Mouse (Mus musculus): ENCODE results near the gene Ddx46. TPM values are rescaled to one million over a fixed set of nuclear protein-coding genes. Genes with fewer than 3 reads are reported as not detected.
"Not testable (repeated sequence)": the region's sequence is repeated elsewhere in the genome, so short reads cannot be mapped to it uniquely, and the experiment has no call there.

Gene Ddx46
- polyA plus RNA-seq, 1 experiment from 2014 or later: 48.5 TPM

DNA sequence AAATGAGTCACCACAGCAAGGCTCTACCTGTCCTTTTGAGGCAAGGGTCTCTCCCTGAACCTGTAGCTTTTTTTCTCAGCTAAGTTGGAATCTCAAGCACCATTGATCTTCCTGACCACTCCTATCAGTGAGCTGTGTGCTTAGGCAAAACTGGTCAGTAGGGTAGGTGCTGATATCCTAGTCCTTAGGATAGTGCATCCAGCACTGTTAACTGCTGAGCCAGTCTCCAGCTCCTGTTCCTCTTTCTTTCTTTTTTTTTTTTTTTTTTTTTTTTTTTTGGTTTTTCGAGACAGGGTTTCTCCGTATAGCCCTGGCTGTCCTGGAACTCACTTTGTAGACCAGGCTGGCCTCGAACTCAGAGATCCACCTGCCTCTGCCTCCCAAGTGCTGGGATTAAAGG lies 61.2 kb downstream of the Ddx46 start:
- H3K27ac ChIP-seq (ENCODE audit: low read depth, low read length); H3K9me3 ChIP-seq (ENCODE audit: control insufficient read depth, low read length); H3K4me3 ChIP-seq (ENCODE audit: low read length); ATAC-seq (ENCODE audit: low FRiP score, low TSS enrichment); H3K4me2 ChIP-seq (replicated peaks; ENCODE audit: low read depth, low read length); H3K9ac ChIP-seq (ENCODE audit: low read depth, low read length); H3K27me3 ChIP-seq (ENCODE audit: control insufficient read depth, insufficient read depth, low read length): not testable (repeated sequence)
- WGBS: no CpG with 5 or more reads among the region's 3 CpGs
- Histone ChIP-seq H3K36me3 (ENCODE audit: control insufficient read depth, insufficient read depth, low read length) (peaks cover 24% of the 10 kb centered on the region), H3K4me1 (ENCODE audit: control insufficient read depth, insufficient read depth, low read length) (peaks cover 14% of the 10 kb centered on the region)

DNA sequence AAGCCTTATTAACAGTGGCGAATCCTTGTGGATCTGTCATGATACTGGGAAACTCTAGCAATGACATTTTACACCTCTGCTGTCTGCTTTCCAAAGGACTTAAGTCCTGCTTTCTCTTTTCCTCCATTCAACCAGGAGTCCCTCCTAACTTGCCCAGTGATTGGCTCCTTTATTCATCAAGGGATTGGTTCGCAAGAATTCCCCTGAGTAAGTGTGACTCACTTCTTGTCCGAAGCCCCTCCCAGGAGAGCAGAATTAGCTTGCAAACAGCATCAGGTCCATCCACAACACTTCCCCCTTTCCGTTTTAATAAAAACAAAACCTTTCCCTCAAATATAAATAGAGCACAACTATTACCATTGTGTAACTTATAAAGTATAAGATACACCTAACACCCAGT lies 69.5 kb downstream of the Ddx46 start:
- Histone ChIP-seq H3K27me3 (ENCODE audit: control insufficient read depth, insufficient read depth, low read length) (no peaks in the 10 kb centered on the region), H3K27ac (ENCODE audit: low read depth, low read length) (no peak overlapping the region), H3K4me1 (ENCODE audit: control insufficient read depth, insufficient read depth, low read length) (no peaks in the 10 kb centered on the region), H3K36me3 (ENCODE audit: control insufficient read depth, insufficient read depth, low read length) (peaks cover 44% of the 10 kb centered on the region), H3K4me3 (ENCODE audit: low read length) (no peak overlapping the region), H3K9me3 (ENCODE audit: control insufficient read depth, low read length) (peaks cover 4% of the 10 kb centered on the region; the same call in 1 of the 2 replicates), H3K4me2 (replicated peaks; ENCODE audit: low read depth, low read length) (no peak overlapping the region), H3K9ac (ENCODE audit: low read depth, low read length) (no peak overlapping the region)
- ATAC-seq (ENCODE audit: low FRiP score, low TSS enrichment): no peak
- WGBS: 94% methylated on average over 4 of the region's 4 CpGs

DNA sequence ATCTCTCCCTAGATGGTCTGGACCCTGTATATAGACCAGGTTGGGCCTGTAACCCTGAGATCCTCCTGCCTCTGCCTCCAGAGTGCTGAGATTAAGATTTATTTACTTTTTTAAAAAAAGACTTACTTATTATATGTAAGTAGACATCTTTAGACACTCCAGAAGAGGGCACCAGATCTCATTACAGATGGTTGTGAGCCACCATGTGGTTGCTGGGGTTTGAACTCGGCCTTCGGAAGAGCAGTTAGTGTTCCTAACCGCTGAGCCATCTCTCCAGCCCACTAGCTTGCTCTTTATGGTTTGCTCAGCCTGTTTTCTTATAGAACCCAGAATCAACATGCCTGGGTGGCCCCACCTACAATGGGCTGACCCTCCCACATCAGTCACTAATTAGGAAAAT lies 78.0 kb downstream of the Ddx46 start:
- no peak for ATAC-seq (ENCODE audit: low FRiP score, low TSS enrichment)
- Histone ChIP-seq H3K9ac (ENCODE audit: low read depth, low read length) (no peak overlapping the region), H3K4me3 (ENCODE audit: low read length) (no peak overlapping the region), H3K36me3 (ENCODE audit: control insufficient read depth, insufficient read depth, low read length) (no peaks in the 10 kb centered on the region), H3K4me2 (replicated peaks; ENCODE audit: low read depth, low read length) (no peak overlapping the region), H3K9me3 (ENCODE audit: control insufficient read depth, low read length) (no peaks in the 10 kb centered on the region), H3K27ac (ENCODE audit: low read depth, low read length) (no peak overlapping the region), H3K4me1 (ENCODE audit: control insufficient read depth, insufficient read depth, low read length) (no peaks in the 10 kb centered on the region), H3K27me3 (ENCODE audit: control insufficient read depth, insufficient read depth, low read length) (no peaks in the 10 kb centered on the region)
- WGBS: 89% methylated on average over 3 of the region's 3 CpGs

DNA sequence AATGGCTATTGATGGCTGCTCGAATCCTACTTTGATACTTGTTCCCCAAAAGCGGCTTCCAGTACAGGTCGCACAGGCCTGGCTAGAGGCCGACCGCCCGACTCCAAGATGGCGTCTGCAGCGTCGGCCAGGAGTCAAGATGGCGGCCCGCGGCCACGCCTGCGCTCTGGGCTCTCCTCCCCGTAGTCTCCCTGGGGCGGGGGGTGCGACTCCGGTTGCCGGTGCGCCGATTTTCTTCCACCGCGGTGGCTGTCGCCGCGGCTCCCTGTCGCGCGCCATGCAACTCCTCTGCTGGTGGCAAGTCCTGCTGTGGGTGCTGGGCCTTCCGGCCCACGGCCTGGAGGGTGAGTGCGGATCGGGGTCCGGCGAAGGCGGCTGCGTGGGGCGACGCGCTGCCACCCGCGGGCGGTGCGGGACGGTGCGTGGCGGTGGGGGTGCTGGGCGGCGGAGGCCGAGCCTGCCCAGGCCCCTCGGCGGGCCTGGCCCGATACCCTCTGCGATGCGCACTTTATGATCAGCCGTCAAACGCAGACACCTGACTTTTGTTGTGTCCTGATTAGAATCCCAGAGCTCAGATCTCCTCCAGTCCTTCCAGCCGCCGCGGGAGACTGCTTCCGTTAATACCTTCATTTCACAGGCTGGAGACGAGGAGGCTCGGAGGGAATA lies 79.8 kb downstream of the Ddx46 start, which contains the start of gene Txndc15:
Gene Txndc15 (plus strand): TSS at position 150 of the 666 bp plus-strand sequence.
- H3K9me3 ChIP-seq (ENCODE audit: control insufficient read depth, low read length): no peaks in the 10 kb centered on the region
- peaks cover 5% of the 10 kb centered on the region; the same call in 1 of the 2 replicates for H3K36me3 ChIP-seq (ENCODE audit: control insufficient read depth, insufficient read depth, low read length)
- H3K4me2 ChIP-seq (replicated peaks; ENCODE audit: low read depth, low read length): peak within 1 kb of the TSS; percentile 50
- peak within 1 kb of the TSS; percentile 60 for H3K27ac ChIP-seq (ENCODE audit: low read depth, low read length)
- under 1% methylated on average over 63 of the region's 63 CpGs for WGBS
- H3K4me3 ChIP-seq (ENCODE audit: low read length): peak within 1 kb of the TSS; percentile 75
- no peaks in the 10 kb centered on the region for H3K4me1 ChIP-seq (ENCODE audit: control insufficient read depth, insufficient read depth, low read length)
- H3K27me3 ChIP-seq (ENCODE audit: control insufficient read depth, insufficient read depth, low read length): no peaks in the 10 kb centered on the region
- ATAC-seq (ENCODE audit: low FRiP score, low TSS enrichment): peak; percentile 93
- peak within 1 kb of the TSS; percentile 84 for H3K9ac ChIP-seq (ENCODE audit: low read depth, low read length)

DNA sequence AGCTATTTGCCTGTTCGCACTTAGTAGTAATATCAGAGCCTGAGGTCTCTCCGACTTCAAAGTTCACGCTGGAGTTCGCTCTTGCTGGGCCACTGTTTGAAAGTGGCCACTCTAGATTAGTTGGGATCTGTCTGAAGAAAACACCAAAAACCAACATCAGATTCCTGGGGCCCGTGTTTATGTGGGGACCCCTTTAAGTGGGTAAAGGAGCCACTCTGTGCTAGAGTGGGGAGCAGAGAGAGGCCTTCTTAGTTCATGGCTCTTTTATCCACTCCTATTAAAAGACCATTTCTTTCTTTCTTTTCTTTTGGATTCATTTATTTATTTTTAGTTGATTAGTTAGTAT lies 80.3 kb downstream of the Ddx46 start:
- WGBS: 4% methylated on average over 5 of the region's 5 CpGs
- ATAC-seq (ENCODE audit: low FRiP score, low TSS enrichment): no peak

DNA sequence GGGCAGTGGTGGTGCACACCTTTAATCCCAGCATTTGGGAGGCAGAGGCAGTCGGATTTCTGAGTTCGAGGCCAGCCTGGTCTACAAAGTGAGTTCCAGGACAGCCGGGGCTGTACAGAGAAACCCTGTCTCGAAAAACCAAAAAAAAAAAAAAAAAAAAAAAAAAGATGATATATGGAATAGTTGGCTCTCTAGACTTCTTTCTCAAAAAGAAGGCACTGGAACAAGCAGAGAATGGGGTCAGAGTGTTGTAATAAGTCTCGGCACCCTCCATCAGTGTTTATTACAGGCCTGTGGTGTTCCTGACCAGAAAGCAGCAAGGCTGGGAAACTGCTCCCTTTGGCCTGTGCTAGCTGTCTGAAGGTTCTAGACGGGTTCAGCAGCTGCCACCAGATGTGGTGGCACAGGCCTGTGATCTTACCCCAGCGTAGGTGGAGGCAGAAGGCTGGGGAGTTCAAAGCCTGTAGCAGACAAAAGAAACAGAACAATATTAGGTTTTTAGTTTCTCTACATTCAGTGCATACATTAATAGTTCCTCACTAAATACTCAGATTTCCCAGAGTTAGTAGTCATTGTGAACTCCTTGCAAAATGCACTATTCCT lies 81.2 kb downstream of the Ddx46 start:
- H3K27ac ChIP-seq (ENCODE audit: low read depth, low read length): no peak overlapping the region
- H3K27me3 ChIP-seq (ENCODE audit: control insufficient read depth, insufficient read depth, low read length): no peaks in the 10 kb centered on the region
- ATAC-seq (ENCODE audit: low FRiP score, low TSS enrichment): no peak
- peaks cover 11% of the 10 kb centered on the region; the same call in 1 of the 2 replicates for H3K36me3 ChIP-seq (ENCODE audit: control insufficient read depth, insufficient read depth, low read length)
- no peak overlapping the region for H3K4me2 ChIP-seq (replicated peaks; ENCODE audit: low read depth, low read length)
- 78% methylated on average over 5 of the region's 7 CpGs for WGBS
- no peak overlapping the region for H3K4me3 ChIP-seq (ENCODE audit: low read length)
- H3K9me3 ChIP-seq (ENCODE audit: control insufficient read depth, low read length): no peaks in the 10 kb centered on the region
- H3K4me1 ChIP-seq (ENCODE audit: control insufficient read depth, insufficient read depth, low read length): no peaks in the 10 kb centered on the region
- peak overlapping the region; percentile 37; the same call in 1 of the 2 replicates for H3K9ac ChIP-seq (ENCODE audit: low read depth, low read length)

More for the DNA sequence above, 80.3 kb downstream of the Ddx46 start:
- Histone ChIP-seq H3K4me1 (ENCODE audit: control insufficient read depth, insufficient read depth, low read length) (no peaks in the 10 kb centered on the region), H3K27ac (ENCODE audit: low read depth, low read length) (peak overlapping the region; percentile 60; the same call in 1 of the 2 replicates), H3K9me3 (ENCODE audit: control insufficient read depth, low read length) (no peaks in the 10 kb centered on the region), H3K27me3 (ENCODE audit: control insufficient read depth, insufficient read depth, low read length) (no peaks in the 10 kb centered on the region), H3K4me3 (ENCODE audit: low read length) (peak overlapping the region; percentile 75), H3K36me3 (ENCODE audit: control insufficient read depth, insufficient read depth, low read length) (peaks cover 9% of the 10 kb centered on the region; the same call in 1 of the 2 replicates), H3K4me2 (replicated peaks; ENCODE audit: low read depth, low read length) (peak overlapping the region; percentile 50), H3K9ac (ENCODE audit: low read depth, low read length) (peak overlapping the region; percentile 84)

DNA sequence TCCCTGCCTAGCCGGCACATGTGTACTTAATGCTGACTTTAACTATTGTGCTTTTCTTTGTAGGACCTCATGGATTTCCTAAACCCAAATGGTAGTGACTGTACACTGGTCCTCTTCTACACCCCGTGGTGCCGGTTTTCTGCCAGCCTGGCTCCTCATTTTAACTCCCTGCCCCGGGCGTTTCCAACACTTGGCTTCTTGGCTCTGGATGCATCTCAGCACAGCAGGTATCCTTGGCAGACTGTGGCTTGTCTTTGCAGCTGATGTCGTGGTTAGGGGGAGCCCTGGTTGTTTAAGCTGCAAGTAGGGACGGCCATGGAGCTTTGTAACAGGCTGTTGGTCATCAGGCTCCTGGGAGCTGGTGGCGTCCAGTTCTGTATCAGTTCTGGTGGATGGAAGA lies 86.7 kb downstream of the Ddx46 start:
- H3K4me1 ChIP-seq (ENCODE audit: control insufficient read depth, insufficient read depth, low read length): no peaks in the 10 kb centered on the region
- no peak overlapping the region for H3K9ac ChIP-seq (ENCODE audit: low read depth, low read length)
- no peaks in the 10 kb centered on the region for H3K9me3 ChIP-seq (ENCODE audit: control insufficient read depth, low read length)
- H3K4me3 ChIP-seq (ENCODE audit: low read length): no peak overlapping the region
- H3K36me3 ChIP-seq (ENCODE audit: control insufficient read depth, insufficient read depth, low read length): peaks cover 34% of the 10 kb centered on the region
- no peak overlapping the region for H3K27ac ChIP-seq (ENCODE audit: low read depth, low read length)
- ATAC-seq (ENCODE audit: low FRiP score, low TSS enrichment): no peak
- H3K27me3 ChIP-seq (ENCODE audit: control insufficient read depth, insufficient read depth, low read length): no peaks in the 10 kb centered on the region
- H3K4me2 ChIP-seq (replicated peaks; ENCODE audit: low read depth, low read length): no peak overlapping the region
- 85% methylated on average over 8 of the region's 8 CpGs for WGBS

DNA sequence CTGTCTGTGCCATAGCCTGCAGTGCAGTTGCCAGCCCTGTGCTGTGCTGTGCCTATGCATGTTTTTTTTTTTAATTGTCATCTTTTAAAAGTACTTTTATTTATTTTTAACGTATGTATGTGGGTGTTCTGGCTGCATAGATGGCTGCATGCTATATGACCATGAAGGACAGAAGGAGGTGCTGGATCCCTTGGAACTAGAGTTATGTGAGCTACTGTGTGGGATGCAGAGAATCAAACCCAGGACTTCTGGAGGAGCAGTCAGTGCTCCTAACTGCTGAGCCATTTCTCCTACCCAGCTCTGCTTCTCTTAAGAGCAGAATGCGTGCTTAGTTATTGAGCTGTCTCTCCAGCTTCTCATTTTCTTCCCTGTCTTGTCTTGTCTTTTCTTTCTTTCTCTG lies 87.2 kb downstream of the Ddx46 start:
- H3K4me2 ChIP-seq (replicated peaks; ENCODE audit: low read depth, low read length): no peak overlapping the region
- H3K27me3 ChIP-seq (ENCODE audit: control insufficient read depth, insufficient read depth, low read length): no peaks in the 10 kb centered on the region
- H3K9ac ChIP-seq (ENCODE audit: low read depth, low read length): no peak overlapping the region
- WGBS: 95% methylated on average over 2 of the region's 2 CpGs
- H3K9me3 ChIP-seq (ENCODE audit: control insufficient read depth, low read length): no peaks in the 10 kb centered on the region
- H3K4me1 ChIP-seq (ENCODE audit: control insufficient read depth, insufficient read depth, low read length): no peaks in the 10 kb centered on the region
- H3K36me3 ChIP-seq (ENCODE audit: control insufficient read depth, insufficient read depth, low read length): peaks cover 34% of the 10 kb centered on the region
- H3K27ac ChIP-seq (ENCODE audit: low read depth, low read length): no peak overlapping the region
- no peak overlapping the region for H3K4me3 ChIP-seq (ENCODE audit: low read length)
- no peak for ATAC-seq (ENCODE audit: low FRiP score, low TSS enrichment)

DNA sequence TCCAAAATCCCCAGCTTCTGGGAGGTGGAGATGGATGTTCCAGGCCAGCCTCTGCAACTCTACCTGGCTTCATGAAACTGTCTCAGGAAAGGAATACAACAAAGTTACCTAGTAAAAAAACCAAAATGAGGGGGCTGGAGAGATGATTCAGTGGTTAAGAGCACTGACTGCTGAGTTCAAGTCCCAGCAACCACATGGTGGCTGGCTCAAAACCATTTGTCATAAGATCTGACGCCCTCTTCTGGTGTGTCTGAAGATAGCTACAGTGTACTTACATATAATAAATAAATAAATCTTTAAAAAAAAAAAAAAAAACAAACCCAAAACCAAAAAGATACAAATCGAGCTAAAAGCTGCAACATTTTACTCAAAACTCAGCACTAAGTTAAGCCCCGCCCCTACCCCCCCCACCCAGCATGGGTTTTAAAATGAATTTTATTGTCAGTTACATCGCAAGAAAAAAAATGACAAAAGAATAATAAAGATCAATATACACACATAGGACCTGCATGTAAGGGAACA lies 91.8 kb downstream of the Ddx46 start:
- H3K9me3 ChIP-seq (ENCODE audit: control insufficient read depth, low read length): no peaks in the 10 kb centered on the region
- WGBS: 5% methylated on average over 4 of the region's 4 CpGs
- H3K4me1 ChIP-seq (ENCODE audit: control insufficient read depth, insufficient read depth, low read length): no peaks in the 10 kb centered on the region
- peak overlapping the region; percentile 70 for H3K4me3 ChIP-seq (ENCODE audit: low read length)
- ATAC-seq (ENCODE audit: low FRiP score, low TSS enrichment): no peak
- H3K4me2 ChIP-seq (replicated peaks; ENCODE audit: low read depth, low read length): peak overlapping the region; percentile 64
- peak overlapping the region; percentile 97 for H3K27ac ChIP-seq (ENCODE audit: low read depth, low read length)
- H3K9ac ChIP-seq (ENCODE audit: low read depth, low read length): peak overlapping the region; percentile 83
- H3K36me3 ChIP-seq (ENCODE audit: control insufficient read depth, insufficient read depth, low read length): peaks cover 17% of the 10 kb centered on the region
- no peaks in the 10 kb centered on the region for H3K27me3 ChIP-seq (ENCODE audit: control insufficient read depth, insufficient read depth, low read length)
